Mouse (Mus musculus) CH12.LX (cell line): ENCODE measurements around the gene Pom121.

ENCODE experiments used
- CTCF ChIP-seq, 2 experiments: IDR thresholded peaks in 1 of 2; conservative IDR thresholded peaks in 1 of 2; 2 replicates each; pipeline ENCODE4 v1.5.1; 2011 to 2012; ENCODE audit warnings: low read depth in 2 of 2, low read length in 2 of 2, improper control_type of control experiment in 1 of 2, inconsistent platforms in 1 of 2, mild to moderate bottlenecking in 1 of 2, moderate library complexity in 1 of 2
- ZNF384 ChIP-seq: IDR thresholded peaks from 2 replicates; pipeline ENCODE4 v1.6.1; 2012; ENCODE audit warnings: low read depth, low read length, improper control_type of control experiment, inconsistent platforms

GRCm38 (mm10) chr5:135347511-135348011, 46.8 kb downstream of the Pom121 start:
- no peak for TF ChIP-seq ZNF384
- TF ChIP-seq CTCF (conservative IDR thresholded peaks at IDR 0.05 in 1 of 2, IDR thresholded peaks at IDR 0.05 in 1 of 2; ENCODE audit: low read depth in 2 of 2, low read length in 2 of 2), result no peak
